Mouse (Mus musculus) central nervous system, embryonic 18 days (tissue): ENCODE measurements around the gene Gm3373. TPM values are rescaled to one million over a fixed set of nuclear protein-coding genes. Genes with fewer than 3 reads are reported as not detected.

Experiments used
- polyA plus RNA-seq: library from polyadenylated mRNA; depleted of rRNA; stranded (reverse); fragments of >200 nt; gene quantifications from 2 replicates; pipeline ENCODE4 v1.2.3, GENCODE M21; 2012; rRNA removed

Gm3373 gene
- 2.7 and 3.2 TPM in 2 replicates for polyA plus RNA-seq

GRCm38 (mm10) chr14:5741477-5741876 is at the start of gene Gm3373:
Gm3373 (minus strand) TSS chr14:5741577.

GRCm38 (mm10) chr14:5687357-5687756 is 54.0 kb downstream of the Gm3373 start, which contains the start of gene Gm9603:
Gm9603 (minus strand) TSS chr14:5687457.

Other genes starting within 250 kb of the Gm3373 start
- 18.5 and 20.0 TPM in 2 replicates for gene Gm3488, start 239.9 kb downstream of the Gm3373 start, polyA plus RNA-seq
- 0.14 and 0.20 TPM in 2 replicates for gene Gm3532, start 203.1 kb downstream of the Gm3373 start, polyA plus RNA-seq
- not detected in 2 replicates for gene Gm8265, start 108.5 kb downstream of the Gm3373 start, polyA plus RNA-seq
- gene Gm9603, start 54.1 kb downstream of the Gm3373 start, polyA plus RNA-seq: not detected in 2 replicates
- 10.3 and 15.1 TPM in 2 replicates for gene Gm3383, start 66.4 kb upstream of the Gm3373 start, polyA plus RNA-seq
- gene Gm3424, start 88.8 kb upstream of the Gm3373 start, polyA plus RNA-seq: not detected in 2 replicates
- 0.96 and 1.0 TPM in 2 replicates for gene Gm8237, start 138.8 kb upstream of the Gm3373 start, polyA plus RNA-seq
- 3.5 and 4.1 TPM in 2 replicates for gene Gm3248, start 220.2 kb upstream of the Gm3373 start, polyA plus RNA-seq
- gene Gm3453, start 237.6 kb upstream of the Gm3373 start, polyA plus RNA-seq: not detected in 2 replicates